ENCODE assay signal across 8 mouse cellular contexts in genomic region chr12:17545884-17546283, GRCm38 (mm10). TPM values are rescaled to one million over a fixed set of nuclear protein-coding genes. Genes with fewer than 3 reads are reported as not detected.
DNase-seq lines count a peak whose midpoint lies in the region; ATAC-seq and TF ChIP-seq lines count a peak whose summit lies in the region.

No protein-coding gene starts in this region.

- no peaks in the 10 kb centered on the region for H3K9me3 ChIP-seq in heart, embryonic 10.5 days
- H3K9me3 ChIP-seq in hindbrain, embryonic 15.5 days, result no peaks in the 10 kb centered on the region
- no peaks in the 10 kb centered on the region for H3K9me3 ChIP-seq in midbrain, embryonic 13.5 days

- H3K27ac ChIP-seq in heart, embryonic 10.5 days, result peak overlapping the region; percentile 98
- H3K27ac ChIP-seq in hindbrain, embryonic 15.5 days (replicated peaks), result no peak overlapping the region
- no peak overlapping the region for H3K27ac ChIP-seq in midbrain, embryonic 13.5 days

- TF ChIP-seq CTCF in Patski (IDR thresholded peaks at IDR 0.05), result no peak

- CTCF ChIA-PET in Patski (lab: Charles Lee), result interaction anchor here (0.8 to 1.1 kb wide), 3 partner anchors 130 to 179 kb away, joined by 3 to 4 read pairs (median 3); no protein-coding TSS in a partner anchor

- H3K4me1 ChIP-seq in heart, embryonic 10.5 days, result peaks cover 16% of the 10 kb centered on the region
- peaks cover 17% of the 10 kb centered on the region for H3K4me1 ChIP-seq in hindbrain, embryonic 15.5 days (replicated peaks)
- H3K4me1 ChIP-seq in midbrain, embryonic 13.5 days (replicated peaks), result peaks cover 28% of the 10 kb centered on the region

- H3K36me3 ChIP-seq in heart, embryonic 10.5 days, result peaks cover 41% of the 10 kb centered on the region
- peaks cover 17% of the 10 kb centered on the region for H3K36me3 ChIP-seq in hindbrain, embryonic 15.5 days
- peaks cover 37% of the 10 kb centered on the region for H3K36me3 ChIP-seq in midbrain, embryonic 13.5 days

- H3K9ac ChIP-seq in hindbrain, embryonic 15.5 days, result peak overlapping the region; percentile 79
- H3K9ac ChIP-seq in midbrain, embryonic 13.5 days (replicated peaks), result peak overlapping the region; percentile 94

- H3K4me2 ChIP-seq in hindbrain, embryonic 15.5 days, result peak overlapping the region; percentile 68
- H3K4me2 ChIP-seq in midbrain, embryonic 13.5 days (replicated peaks), result peak overlapping the region; percentile 72

- no peak for DNase-seq in heart, embryonic 10.5 days (ENCODE audit: low spot score)
- no peak for DNase-seq in heart, postnatal 4 days
- DNase-seq in Patski (ENCODE audit: low read depth, low spot score), result peak; percentile 44
- DNase-seq in natural killer cell, adult 2 months (ENCODE audit: low spot score in 2 of 2), result no peak
- DNase-seq in gastrocnemius, adult 8-10 months (ENCODE audit: low spot score in 2 of 2), result no peak
- DNase-seq in layer of hippocampus, postnatal 36 days, result no peak

- H3K27me3 ChIP-seq in heart, embryonic 10.5 days (ENCODE audit: insufficient read depth, poor library complexity, severe bottlenecking), result no peaks in the 10 kb centered on the region
- peaks cover under 1% of the 10 kb centered on the region for H3K27me3 ChIP-seq in Patski
- H3K27me3 ChIP-seq in hindbrain, embryonic 15.5 days, result no peaks in the 10 kb centered on the region
- H3K27me3 ChIP-seq in midbrain, embryonic 13.5 days, result no peaks in the 10 kb centered on the region

- no peak for ATAC-seq in Patski
- no peak for ATAC-seq in hindbrain, embryonic 15.5 days (ENCODE audit: low FRiP score, low read depth)
- no peak for ATAC-seq in midbrain, embryonic 13.5 days

- H3K4me3 ChIP-seq in heart, embryonic 10.5 days, result peak overlapping the region; percentile 92
- peak overlapping the region; percentile 71 for H3K4me3 ChIP-seq in hindbrain, embryonic 15.5 days
- peak overlapping the region; percentile 88 for H3K4me3 ChIP-seq in midbrain, embryonic 13.5 days (replicated peaks)

- WGBS in heart, embryonic 10.5 days, result 11% methylated on average over 8 of the region's 8 CpGs
- WGBS in hindbrain, embryonic 15.5 days, result 3% methylated on average over 8 of the region's 8 CpGs
- WGBS in midbrain, embryonic 13.5 days, result 3% methylated on average over 8 of the region's 8 CpGs

- POLR2A ChIA-PET in Patski (lab: Charles Lee), result interaction anchor here (2.1 kb wide), 1 partner anchor 158 kb away, joined by 8 read pairs; no protein-coding TSS in a partner anchor

- in situ Hi-C loops in Patski (cut with MboI; ENCODE audit: low pct_unique_long_range_greater_than_20kb), result loop anchor here (5.0 kb wide), 1 partner anchor 174 kb away; no protein-coding TSS in a partner anchor

RNA-seq across cellular contexts. Expression of gene Odc1, which starts 1.3 kb away (rescaled TPM):
- 173 and 235 TPM in 2 replicates for polyA plus RNA-seq in heart, embryonic 10.5 days (2016; fragmentation: Nextera tagmentation; extraction: Ambion mirVana)
- total RNA-seq in heart, postnatal 4 days (2021), result 100 to 1,000 TPM; 158 to 160 TPM
- polyA plus RNA-seq in Patski (2021), result 541 TPM
- 132 and 134 TPM in 2 replicates for polyA plus RNA-seq in hindbrain, embryonic 15.5 days (2015; fragmentation: Nextera tagmentation; extraction: Ambion mirVana)
- polyA plus RNA-seq in midbrain, embryonic 13.5 days (2015; fragmentation: Nextera tagmentation; extraction: Ambion mirVana), result 185 and 189 TPM in 2 replicates
- total RNA-seq in gastrocnemius, adult 8-10 months (2022), result 100 to 1,000 TPM in 2 of 4 experiments, 10 to 100 TPM in 2; 83.7 to 236 (median 139) TPM
- 10 to 100 TPM; 70.4 to 71.1 TPM for total RNA-seq in layer of hippocampus, postnatal 36 days (2021)
